Mouse (Mus musculus) granulocyte monocyte progenitor cell, adult 5-6 weeks (primary cell): ENCODE results near the gene H2-T23. TPM values are rescaled to one million over a fixed set of nuclear protein-coding genes. Genes with fewer than 3 reads are reported as not detected.
A peak's percentile ranks its signal among the peaks of the same experiment; 100 is the strongest.
"Not testable (repeated sequence)": the region's sequence is repeated elsewhere in the genome, so short reads cannot be mapped to it uniquely, and the experiment has no call there.

Experiments
- ATAC-seq: replicated peaks from 2 replicates; pipeline ENCODE4 v1.8.0; 2016; ENCODE audit warnings: mild to moderate bottlenecking, moderate TSS enrichment, inconsistent platforms; ENCODE audit not compliant: poor library complexity, severe bottlenecking
- total RNA-seq, 2 experiments: library from RNA; stranded (forward) in 1 of 2; stranded (reverse) in 1 of 2; fragments of 200-712, 200-1000 nt in 1 of 2; fragments of >200 nt in 1 of 2; fragmentation: Nextera tagmentation in 1 of 2; gene quantifications; 2 replicates each; pipeline ENCODE4 v1.2.3; 2014 to 2017

Gene H2-T23
- total RNA-seq, 2 experiments from 2014 or later = 49.1 to 62.5 TPM

DNA sequence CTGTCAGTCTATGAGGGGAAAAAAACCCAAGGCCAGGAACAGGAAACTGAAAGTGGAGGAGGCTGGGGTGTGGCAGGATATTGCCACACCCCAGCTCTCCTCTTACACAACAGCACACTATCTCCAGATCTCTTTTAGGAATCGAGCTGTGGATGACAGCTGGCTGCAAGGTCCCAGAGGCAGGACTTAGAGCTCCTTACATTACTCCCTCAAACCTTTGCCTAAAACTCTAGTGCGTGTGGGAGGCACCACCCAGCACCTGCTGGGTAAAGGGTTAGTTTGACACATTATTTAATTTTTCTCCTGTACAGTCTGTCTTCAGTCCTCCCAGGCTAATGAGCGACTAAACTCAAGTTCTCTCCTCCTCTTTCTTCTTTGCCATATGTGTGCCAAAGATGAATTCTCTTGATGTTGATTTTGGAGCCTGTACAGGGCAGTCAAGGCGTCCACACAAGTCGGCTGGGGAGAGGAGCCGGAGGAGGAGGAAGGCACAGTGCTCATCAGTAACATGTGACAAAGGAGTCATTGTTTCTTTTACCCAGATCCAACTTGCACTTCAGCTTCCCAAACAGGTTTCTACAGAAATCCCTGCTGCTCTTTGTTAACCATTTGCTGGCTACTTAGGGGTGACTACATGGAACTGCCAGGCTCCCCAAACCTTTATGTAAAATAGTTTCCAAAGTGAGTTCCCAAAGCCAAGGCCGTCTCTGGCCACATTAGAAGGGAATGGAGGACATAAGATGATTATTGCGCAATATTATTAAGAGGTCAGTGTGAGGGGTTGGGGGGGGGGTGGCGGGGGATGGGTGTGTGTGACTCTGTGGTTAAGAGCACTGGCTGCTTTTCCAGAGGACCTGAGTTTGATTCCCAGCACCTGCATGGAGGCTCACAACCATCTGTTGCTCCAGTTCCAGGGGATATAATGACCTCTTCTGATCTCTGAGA is 8.7 kb downstream of the H2-T23 start:
- ATAC-seq = peak; percentile 81

DNA sequence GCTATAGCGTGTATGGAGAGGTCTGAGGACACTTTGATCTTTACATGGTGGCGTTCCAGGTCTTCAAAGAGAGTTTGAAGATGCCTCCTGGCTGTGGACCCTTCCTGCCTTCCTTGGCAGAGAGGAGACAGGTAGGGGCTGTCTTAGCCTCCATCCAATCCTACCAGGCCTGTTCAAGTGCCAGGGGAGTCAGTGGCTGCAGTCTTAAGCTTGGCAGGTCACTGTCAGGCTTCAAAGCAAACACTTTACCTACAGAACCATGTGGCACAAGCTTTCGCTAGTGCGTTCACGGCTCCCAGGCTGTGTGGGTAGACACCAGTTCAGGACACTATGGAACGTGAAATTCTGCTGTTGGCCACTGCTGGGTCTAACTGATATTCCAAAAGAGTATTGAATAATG is 9.7 kb downstream of the H2-T23 start:
- ATAC-seq = no peak

DNA sequence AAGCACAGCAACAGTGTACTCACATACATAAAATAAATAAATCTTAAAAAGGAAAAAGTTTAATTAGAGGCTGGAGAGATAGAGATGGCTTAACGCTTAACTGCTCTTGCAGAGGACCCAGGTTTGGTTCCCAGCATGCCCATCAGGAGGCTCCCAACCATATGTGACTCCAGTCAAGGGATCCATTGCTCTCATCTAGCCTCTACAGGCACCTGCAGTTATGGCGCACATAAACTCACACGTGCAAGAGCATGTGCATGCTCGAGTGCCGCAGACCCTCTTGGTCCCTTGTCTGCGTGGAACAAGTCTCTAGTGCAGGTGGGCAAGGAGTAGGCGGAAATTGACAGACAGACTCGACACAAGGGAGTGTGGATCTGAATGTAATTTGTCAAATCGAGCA is 10.6 kb downstream of the H2-T23 start:
- ATAC-seq = no peak

DNA sequence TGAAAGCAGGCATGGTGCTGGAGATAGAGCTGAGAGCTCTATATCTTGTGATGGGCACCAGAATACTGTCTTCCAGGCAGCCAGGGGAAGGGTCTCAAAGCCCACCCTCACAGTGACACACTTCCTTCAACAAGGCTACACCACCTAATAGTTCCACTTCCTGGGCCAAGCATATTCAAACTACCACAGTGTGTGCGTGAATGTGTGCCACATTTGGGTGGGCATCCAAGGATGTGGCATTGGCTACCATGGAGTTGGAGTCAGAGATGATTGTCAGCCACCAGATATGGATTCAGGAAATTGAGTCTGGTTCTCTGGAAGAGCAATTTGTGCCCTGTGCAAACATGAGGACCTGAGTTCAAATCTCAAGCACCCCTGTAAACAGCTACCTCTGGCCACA is 11.3 kb downstream of the H2-T23 start:
- no peak for ATAC-seq

DNA sequence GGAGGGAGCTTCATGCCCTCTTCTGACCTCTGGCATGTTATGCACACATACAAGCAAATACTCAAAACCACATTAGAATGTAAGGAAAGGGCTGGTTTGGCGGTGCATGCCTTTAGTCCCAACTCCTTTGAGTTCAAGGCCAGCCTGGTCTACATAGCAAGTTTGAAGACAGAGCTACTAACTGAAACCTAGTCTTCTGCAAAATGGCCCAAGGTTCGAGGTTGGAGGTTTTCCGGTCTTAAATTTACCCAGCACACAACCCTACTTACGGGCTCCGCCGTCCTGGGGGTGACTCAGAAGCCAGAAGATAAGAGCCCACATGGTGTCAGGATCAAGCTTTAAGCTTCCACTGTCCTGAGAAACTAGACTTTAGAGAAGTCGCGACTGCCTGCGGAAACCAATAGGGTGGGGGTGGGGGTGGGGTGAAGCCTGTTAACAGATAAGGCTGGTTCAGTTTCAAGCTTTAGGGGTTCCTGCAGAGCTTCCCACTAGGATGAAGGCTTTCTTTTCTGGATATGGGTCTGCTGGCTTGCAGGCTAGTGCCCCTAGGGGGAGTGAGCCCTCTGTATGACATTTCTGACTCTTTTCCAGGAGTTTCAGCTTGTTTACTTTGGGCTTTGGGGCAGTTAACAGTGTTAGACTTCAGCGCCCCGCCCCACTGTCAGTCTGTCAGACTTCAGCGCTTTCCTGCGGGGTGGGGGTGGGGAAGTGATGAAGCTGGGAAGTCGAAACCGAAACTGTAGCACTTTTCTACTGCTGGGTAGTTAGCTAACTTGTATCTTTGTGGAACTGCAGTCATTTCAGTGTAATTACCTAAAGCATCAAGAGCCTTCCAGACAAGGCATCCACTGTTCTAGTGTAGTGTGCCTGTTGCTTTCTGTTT is 12.2 kb downstream of the H2-T23 start, which contains the start of gene H2-T24:
Gene H2-T24, minus strand, starts transcription at position 370 of the 883 bp plus-strand sequence.
- peak; percentile 78 for ATAC-seq

DNA sequence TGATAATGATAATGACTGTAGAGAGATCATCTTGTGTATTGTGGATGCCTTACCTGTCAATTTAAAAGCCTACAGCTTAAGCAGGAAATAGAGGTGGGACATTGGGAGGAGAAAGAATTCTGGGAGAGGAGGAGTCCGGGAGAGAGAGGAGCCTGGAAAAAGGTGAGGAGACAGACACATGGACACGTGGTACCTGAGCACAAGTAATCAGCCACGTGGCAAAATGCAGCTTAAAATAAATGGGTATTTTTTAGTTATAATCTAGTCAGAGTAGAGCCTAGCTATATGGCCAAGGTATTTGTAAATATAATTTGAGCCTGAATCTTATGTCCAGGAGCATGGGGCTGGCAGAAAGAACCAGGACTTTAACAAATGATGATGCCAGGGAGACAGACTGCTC is 13.1 kb downstream of the H2-T23 start:
- no peak for ATAC-seq

DNA sequence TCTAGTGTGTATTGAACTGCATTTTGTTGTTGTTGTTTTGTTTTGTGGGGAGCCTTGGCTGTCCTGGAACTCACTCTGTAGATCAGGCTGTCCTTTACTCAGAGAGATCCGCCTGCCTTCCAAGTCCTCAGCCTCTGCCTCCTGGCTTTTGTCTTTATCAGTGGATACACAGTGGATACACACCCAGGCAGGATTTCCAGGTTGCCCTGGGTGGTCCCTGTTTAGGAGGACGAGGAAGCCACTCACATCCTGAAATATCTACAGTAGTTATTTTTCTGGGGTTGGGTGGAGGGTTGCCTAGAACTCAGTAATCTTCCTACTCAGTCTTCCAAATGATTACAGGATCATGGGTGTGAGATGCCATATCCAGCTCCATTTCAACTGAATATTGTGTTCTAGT is 13.7 kb downstream of the H2-T23 start:
- ATAC-seq = no peak

DNA sequence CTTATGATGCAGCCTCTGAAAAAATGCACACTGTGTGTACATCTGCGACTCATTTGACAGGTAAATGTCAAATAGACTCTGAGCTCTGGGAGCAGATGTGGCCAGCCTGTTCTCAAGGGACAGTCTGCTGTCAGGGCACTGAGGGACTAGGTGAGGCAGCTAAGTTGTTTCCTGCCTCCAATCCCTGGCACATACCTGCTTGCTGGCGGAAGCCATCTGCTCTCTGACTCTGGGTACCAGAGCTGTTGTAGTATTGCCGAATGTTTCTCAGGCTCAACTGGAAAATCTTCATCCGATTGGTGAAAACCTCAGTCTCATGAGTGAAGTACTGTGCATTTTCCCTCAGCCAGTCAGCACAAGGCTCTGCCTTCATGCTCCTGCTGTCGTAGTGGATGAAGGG is 15.6 kb downstream of the H2-T23 start:
- ATAC-seq = no peak

DNA sequence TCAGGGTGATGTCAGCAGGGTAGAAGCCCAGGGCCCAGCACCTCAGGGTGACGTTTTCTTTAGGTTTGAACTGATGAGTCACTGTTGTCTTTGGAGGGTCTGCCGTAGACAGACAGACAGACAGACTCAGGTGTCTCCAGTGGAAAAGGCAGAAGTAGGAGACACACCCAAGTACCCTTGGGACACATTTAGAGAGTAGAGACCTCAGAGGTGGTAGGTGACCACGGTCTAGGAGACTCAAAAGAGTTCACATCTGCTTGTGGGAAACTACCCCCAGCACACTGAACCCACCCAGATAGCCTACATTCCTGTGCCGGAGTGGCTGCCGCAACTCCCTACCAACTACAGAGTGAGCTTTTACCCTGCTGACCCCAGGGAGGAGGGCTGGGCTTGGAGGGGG is 17.7 kb downstream of the H2-T23 start:
- ATAC-seq = no peak

DNA sequence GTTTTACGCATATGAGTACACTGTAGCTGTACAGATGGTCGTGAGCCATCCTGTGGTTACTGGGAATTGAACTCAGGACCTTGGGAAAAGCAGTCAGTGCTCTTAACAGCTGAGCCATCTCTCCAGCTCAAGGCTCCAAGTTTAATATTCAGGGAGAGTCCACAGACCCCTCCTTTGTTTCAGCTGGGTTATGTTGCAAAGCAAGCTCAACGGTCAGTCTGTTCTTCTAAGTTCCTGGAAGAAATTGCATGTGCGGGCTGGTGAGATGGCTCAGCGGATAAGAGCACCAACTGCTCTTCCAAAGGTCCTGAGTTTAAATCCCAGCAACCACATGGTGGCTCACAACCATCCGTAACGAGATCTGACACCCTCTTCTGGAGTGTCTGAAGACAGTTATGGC is 28.2 kb downstream of the H2-T23 start:
- ATAC-seq = not testable (repeated sequence)

DNA sequence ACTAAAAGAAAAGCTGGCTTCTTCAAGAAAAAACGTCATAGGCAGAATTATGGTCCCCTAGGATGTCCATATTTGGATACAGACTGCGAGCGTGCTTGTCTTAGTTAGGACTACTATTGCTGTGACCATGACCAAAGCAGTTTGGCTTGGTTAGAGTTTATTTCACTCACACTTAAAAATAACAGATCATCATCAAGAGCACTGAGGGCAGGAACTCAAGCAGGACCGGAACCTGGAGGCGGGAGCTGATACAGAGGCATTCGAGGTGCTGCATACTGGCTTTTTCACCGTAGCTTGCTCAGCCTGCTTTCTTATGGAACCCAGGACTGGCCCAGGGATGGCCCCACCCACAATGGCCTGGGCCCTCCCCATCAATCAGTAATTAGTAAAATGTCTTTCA is 29.3 kb downstream of the H2-T23 start:
- ATAC-seq = no peak

DNA sequence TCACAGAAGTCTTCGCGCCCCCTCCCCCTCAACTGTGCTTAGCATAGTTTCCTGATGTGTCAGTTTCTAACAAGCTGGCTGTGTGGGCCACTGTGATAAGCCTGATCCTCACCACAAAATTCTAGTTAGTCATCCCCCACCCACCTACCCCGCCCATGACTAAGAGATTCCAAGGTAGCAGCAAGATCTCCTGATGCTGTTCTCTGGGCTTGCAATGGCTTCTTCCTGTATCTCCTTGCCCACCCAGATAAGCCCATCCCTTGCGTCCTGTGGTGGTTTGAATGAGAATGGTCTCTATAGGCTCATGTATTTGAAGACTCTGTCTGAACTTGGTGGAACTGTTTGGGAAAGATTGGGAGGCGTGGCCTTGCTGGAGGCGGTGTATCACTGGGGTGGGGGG is 30.7 kb downstream of the H2-T23 start:
- ATAC-seq = 0 out of 2 replicates have a peak, but pooled peaks have one; percentile 6

DNA sequence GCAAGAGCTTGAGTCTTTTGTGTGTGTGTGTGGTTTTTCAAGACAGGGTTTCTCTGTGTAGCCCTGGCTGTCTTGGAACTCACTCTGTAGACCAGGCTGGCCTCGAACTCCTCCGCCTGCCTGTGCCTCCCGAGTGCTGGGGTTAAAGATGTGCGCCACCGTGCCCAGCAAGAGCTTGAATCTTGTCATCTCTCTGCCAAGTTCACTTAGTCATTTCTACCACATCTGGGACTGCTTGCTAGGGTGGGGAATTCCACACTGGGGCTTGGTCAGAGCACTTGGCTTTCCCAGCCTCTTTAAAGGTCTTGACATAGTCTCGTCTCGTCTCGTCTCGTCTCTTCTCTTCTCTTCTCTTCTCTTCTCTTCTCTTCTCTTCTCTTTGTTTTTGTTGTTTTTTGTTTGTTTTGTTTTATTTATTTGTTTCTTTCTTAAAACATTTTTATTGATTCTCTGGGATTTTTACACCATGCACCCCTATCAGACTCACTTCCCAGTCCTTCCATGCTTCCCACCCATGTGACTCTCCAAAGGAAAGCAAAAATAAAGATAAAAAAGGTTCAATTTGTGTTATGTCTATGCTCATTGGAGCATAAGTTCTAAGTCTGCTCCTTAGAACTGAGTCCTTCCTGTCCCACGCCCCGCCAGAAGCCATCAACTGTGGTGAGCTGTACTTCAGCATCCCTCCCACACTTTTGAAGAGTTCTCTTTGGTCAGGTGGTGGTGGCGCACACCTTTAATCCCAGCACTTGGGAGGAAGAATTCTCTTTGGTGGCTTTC is 31.3 kb downstream of the H2-T23 start:
- ATAC-seq = no peak

DNA sequence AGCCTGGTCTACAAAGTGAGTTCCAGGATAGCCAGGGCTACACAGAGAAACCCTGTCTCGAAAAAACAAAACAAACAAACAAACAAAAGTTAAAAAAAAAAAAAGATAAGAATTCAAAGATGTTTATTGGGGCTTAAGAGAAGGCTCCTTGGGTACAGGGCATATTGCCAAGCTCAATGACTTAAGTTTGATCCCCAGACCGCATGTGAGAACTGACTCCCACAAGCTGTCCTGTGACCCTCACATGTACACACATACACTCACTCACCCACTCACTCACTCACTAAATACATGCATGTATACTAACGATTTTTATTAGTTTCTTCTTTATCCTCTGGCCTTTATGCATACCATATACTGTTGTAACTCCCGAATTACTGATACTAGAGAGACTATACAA is 32.3 kb downstream of the H2-T23 start:
- ATAC-seq = no peak

DNA sequence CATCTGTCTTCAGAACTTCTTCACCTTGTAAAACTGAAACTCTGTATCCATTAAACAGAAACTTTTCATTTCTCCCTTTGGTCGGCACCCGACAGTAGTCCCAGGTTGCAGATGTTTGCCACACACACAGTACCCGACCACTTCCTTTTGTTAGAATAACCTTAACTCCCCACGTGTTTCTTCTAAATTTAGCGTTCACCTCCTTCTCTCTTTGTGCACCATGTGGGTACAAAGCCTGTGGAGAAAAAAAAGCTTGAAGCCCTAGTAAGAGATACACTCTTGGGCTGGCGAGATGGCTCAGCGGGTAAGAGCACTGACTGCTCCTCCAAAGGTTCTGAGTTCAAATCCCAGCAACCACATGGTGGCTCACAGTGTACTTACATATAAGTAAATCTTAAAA is 33.3 kb downstream of the H2-T23 start:
- ATAC-seq = peak; percentile 48

DNA sequence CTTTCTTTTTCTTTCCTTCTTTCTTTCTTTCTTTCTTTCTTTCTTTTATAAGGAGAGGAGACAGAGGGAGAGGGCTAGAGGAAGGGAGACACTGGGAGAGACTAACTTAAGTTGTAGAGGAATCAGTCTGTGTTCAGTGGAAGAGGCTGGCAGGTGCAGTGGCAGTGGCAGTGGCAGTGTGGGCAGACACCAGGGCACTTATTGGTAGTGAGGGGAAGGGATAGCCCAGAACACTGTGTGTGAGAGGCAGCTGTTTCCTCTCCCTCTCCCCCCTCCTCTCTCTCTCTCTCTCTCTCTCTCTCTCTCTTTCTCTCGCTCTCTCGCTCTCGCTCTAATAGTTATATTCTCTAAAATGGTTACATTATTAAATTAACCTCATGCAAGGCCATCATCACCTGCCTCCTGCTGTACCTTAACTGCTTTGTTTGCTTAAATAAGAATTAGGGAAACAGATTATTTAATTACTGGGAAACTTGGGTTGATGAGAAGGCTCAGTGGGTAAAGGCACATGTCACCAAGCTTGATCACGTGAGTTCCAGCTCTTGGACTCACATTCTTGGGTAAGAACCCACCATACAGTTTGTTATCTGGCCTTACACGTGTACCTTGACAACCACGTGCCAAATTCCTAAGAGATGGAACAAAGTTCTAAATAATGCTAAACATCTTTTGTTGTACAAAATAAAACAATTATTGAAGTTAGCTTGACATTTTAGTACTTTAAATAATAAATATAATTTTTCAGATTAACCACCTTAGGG is 33.9 kb downstream of the H2-T23 start:
- no peak for ATAC-seq

DNA sequence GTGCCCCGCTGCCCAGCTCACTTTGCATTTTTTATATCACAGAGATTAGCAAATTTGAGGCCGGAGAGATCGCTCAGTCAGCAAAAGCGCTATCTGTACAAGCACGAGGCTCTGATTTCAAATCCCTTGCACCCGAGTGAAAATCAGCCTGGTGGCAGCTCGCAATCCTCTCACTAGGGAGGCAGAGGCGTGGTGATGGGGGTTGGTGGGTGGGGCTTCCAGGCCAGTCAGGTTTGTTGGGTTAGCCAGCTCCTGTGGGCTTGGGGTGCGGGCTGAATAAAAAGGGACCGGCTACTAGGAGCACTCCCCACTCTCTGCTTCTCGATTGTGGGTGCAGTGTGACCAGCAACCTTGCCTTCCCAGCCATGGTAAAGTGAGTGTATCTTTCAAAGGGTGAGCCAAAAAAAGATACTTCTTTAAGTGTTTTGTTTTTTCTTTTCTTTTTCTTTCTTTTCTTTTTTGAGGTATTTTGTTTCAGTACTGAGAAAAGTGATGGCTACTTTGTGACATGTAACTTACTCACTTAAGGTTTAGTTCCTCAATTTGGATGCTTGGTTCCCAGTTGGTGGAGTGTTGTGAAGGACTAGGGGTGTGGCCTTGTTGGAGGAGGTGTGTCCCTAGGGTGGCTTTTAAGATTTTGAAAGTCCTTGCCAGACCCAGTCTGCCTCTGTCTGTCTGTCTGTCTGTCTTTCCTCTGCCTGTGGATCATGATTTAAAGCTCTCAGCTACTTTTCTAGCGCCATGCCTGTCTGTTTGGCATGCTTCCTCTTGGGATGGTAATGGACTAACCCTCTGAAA is 34.7 kb downstream of the H2-T23 start:
- ATAC-seq = peak; percentile 51

DNA sequence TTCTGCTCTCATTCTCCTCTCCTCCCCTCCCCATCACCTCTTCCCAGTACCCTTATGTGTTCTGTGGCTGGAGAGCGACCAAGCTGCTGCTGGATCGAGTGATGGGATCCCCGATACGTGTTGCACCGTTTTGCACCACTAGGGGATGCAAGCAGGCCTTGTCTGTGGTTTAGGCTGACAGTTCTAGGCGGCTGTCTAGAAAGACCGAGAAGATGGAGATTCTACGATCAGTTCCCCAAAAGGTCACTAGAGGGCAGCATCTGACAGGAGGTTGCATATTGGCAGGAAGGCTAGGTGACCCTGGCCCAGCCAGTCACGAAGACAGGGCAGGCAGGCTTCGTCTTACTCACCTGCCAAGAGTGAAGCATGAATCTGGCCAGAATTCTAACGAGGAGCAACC is 35.7 kb downstream of the H2-T23 start:
- peak; percentile 52 for ATAC-seq

DNA sequence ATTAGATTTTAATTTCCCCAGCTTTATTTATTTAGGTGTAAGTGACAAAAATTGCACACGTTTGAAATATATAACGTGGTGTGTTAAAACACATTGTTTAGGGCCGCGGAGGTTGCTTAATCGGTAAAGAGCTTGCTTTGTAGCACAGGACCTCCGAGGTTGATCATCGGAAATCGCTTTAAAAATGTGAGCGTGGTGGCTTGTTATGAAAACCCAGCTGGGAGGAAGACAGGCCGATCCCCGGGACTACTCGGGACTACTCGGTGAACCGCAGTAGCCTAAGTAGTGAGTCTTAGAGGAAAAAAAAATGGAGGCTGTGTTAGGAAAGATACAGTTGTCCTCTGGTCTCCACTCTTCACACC is 37.8 kb downstream of the H2-T23 start:
- no peak for ATAC-seq
